Mouse (Mus musculus): Measurements from ENCODE around the gene Fgd5. TPM values are rescaled to one million over a fixed set of nuclear protein-coding genes. Genes with fewer than 3 reads are reported as not detected.

Fgd5 gene
- polyA plus RNA-seq, 1 experiment from 2014 or later = not detected

Other genes starting within 250 kb of the Fgd5 start
- gene Grip2, start 151.6 kb upstream of the Fgd5 start, polyA plus RNA-seq (2018) = not detected in 3 replicates
- 18.8 to 61.7 TPM (median 18.9 TPM) in 3 replicates for gene Ccdc174, start 100.8 kb upstream of the Fgd5 start, polyA plus RNA-seq (2018)
- 0.07 to 0.26 TPM (median 0.12 TPM) in 3 replicates for gene 4930590J08Rik, start 76.1 kb upstream of the Fgd5 start, polyA plus RNA-seq (2018)
- gene Nr2c2, start 112.5 kb downstream of the Fgd5 start, polyA plus RNA-seq (2018) = 7.5 to 11.6 TPM (median 8.7 TPM) in 3 replicates
- gene Mrps25, start 205.2 kb downstream of the Fgd5 start, polyA plus RNA-seq (2018) = 20.5 to 40.7 TPM (median 29.2 TPM) in 3 replicates
- gene Rbsn, start 236.0 kb downstream of the Fgd5 start, polyA plus RNA-seq (2018) = 11.9 to 15.6 TPM (median 14.0 TPM) in 3 replicates